Mouse (Mus musculus) adrenal gland, adult 18-20 months (tissue): ENCODE results near the gene Prpsap2. TPM values are rescaled to one million over a fixed set of nuclear protein-coding genes. Genes with fewer than 3 reads are reported as not detected.

Experiments
- total RNA-seq, 2 experiments: library from RNA; stranded (reverse); gene quantifications; 1 replicate in 1 of 2; 2 replicates in 1 of 2; pipeline ENCODE4 v1.2.3; 2021

Gene Prpsap2
- total RNA-seq, 2 experiments from 2014 or later, result 25.1 to 27.9 TPM

Other genes starting within 250 kb of the Prpsap2 start
- 10 to 100 TPM; 16.2 to 25.9 TPM for gene Epn2, start 182.4 kb downstream of the Prpsap2 start, total RNA-seq
- gene Grap, start 108.8 kb downstream of the Prpsap2 start, total RNA-seq, result 1 to 10 TPM; 7.4 to 8.2 TPM
- 1 to 10 TPM; 1.2 to 1.6 TPM for gene Fam83g, start 78.0 kb downstream of the Prpsap2 start, total RNA-seq
- gene Slc5a10, start 41.3 kb downstream of the Prpsap2 start, total RNA-seq, result not detected
- 10 to 100 TPM; 28.3 to 33.8 TPM for gene Ulk2, start 93.0 kb upstream of the Prpsap2 start, total RNA-seq
- gene Akap10, start 168.2 kb upstream of the Prpsap2 start, total RNA-seq, result 10 to 100 TPM; 25.3 to 26.0 TPM
- gene Specc1, start 194.7 kb upstream of the Prpsap2 start, total RNA-seq, result 1 to 10 TPM; 4.4 to 6.3 TPM